Mouse (Mus musculus) retina, postnatal 7 days (tissue): ENCODE data around the gene AB124611.
"Not testable (repeated sequence)": the region's sequence is repeated elsewhere in the genome, so short reads cannot be mapped to it uniquely, and the experiment has no call there.

Experiments
- DNase-seq: peaks from one replicate; pipeline ENCODE4 v3.0.0-alpha.2; 2012; ENCODE audit warnings: low read depth, low spot score

The AB124611 gene

DNA sequence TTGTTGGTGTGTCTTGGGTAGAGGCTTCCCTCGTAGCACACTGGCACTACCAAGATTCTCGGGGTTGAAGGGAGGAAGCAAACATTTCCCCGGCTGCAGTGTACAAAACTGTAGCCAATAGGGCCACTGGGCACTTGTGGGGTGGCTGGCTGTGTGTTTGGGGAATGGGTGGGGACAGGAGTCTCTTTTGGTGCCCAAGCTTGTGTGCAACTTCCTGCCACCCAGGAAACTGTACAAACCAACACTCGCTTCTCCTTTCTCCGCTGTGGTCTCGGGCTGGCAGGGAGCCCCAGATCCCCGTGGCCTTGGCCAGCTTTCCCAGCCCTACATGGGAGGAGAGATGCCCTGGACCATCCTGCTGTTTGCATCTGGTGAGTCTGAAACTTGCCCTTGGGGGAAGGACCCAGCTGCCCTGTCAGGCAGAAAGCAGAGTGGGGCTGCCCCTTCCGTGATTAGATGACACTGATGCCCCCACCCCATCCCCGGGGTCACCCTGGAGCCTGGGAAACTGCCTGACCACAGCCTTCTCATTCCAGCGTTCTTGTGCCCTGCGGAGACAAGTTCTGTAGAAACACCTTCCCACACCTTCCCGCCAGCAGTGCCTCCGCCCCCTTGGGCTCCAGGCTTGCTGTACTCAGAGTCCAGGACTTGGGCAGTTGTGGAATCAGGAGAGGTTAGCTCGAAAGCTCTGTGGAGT lies at the start of gene AB124611:
Gene AB124611, plus strand, starts transcription at position 240 of the 697 bp plus-strand sequence.
- DNase-seq: no peak

DNA sequence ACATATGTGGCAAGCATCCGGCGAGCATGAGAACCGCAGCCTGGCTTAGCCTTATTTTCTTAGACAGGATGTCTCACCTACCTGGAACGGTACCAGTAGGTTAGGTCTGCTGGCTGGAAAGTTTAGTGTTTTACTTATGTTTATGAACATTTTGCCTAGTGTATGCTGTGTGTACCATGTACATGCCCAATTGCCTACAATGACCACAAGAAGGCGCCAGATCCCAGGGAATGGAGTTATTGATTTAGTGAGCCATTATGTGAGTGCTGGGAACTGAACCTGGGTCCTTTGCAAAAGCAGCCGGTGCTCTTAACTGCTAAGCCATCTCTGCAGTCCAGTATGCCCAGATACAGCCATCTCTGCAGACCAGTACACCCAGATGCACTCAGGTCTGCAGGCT lies 48.3 kb upstream of the AB124611 start:
- DNase-seq: no peak

DNA sequence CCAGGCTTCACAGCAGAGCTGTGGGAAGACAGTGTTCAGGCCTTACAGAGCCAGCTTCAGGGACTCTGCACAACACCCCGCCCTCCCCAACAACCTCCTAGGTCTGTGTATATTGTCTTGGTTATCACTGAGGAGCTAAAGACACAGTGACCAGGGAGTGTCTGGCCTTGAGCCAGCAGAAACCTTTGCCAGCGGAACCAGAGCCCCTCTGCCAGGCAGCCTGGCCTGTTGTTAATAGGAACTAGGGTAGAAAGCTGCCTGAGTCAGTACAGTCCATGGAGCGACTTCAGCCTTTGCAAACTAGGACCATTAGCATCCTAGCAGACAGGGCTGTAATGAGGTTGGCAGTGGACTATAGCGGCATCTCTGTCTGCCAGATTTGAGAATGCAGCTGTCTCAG lies 41.9 kb upstream of the AB124611 start:
- no peak for DNase-seq

DNA sequence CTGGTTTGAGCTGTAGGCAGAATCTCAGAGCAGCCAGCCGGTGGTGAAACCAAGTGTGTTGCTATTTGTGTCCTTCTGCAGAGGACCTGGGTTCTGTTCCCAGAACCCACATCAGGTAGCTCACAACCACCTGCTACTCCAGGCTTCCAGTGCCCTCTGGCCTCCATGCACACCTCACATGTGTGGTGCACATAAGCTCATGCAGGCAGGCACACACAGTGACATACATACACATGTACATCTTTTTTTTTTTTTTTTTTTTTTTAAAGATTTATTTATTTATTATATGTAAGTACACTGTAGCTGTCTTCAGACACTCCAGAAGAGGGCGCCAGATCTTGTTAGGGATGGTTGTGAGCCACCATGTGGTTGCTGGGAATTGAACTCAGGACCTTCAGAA lies 37.7 kb upstream of the AB124611 start:
- not testable (repeated sequence) for DNase-seq

DNA sequence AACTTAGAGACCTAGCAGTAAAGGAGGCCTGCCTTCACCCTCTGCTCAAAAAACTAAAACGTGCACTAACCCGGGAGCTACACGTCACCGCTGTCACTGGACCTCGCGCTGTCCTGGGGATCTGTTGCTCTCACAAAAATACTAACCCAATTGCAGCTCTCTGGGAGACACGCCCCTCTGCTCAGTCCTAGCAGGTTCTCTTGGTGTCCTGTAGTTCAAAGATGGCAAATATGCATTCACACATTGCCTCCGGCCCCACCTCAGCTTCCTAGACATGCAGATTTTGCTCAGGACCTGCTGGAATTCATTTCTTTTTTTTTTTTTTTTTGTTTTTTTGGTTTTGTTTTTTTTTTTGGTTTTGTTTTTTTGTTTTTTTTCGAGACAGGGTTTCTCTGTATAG lies 35.3 kb upstream of the AB124611 start:
- no peak for DNase-seq

DNA sequence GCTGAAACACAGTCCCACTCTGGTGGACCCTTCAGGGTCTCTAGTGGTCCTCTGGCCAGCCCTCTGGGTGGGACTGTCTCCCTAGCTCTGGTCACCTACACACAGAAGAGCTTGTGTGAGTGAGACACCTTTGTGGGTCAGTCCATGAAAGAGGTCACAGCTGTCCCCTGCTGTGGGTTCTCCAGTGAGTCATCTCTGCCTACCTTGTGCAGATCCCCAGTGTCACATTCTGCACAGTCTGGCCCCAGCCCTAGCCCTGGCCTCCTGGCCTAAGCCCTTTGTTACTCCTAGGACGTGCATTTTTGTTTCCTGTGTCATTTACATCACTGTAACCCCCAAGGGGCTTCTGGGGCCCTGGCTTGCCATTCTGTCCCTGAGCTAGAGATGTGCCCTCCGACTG lies 32.1 kb upstream of the AB124611 start:
- DNase-seq: no peak

DNA sequence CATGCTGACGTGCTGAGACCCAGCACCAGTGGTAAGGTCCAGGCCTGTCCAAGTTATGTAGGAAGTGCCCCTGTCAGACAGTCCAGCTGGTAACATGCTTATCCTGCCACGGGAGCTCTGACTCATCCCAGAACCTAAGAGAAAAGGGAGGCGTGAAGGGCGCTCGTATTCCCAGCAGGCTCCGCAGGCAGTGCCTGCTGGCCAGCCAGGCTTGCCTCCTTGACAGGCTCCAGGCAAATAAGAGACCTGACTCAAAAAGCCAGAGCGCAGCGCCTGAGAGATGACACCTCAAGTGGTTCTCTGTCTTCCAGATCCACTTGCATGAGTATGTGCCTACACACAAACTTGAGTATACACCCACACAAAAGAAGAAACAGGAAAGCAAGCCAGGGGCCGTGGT lies 31.2 kb upstream of the AB124611 start:
- no peak for DNase-seq

DNA sequence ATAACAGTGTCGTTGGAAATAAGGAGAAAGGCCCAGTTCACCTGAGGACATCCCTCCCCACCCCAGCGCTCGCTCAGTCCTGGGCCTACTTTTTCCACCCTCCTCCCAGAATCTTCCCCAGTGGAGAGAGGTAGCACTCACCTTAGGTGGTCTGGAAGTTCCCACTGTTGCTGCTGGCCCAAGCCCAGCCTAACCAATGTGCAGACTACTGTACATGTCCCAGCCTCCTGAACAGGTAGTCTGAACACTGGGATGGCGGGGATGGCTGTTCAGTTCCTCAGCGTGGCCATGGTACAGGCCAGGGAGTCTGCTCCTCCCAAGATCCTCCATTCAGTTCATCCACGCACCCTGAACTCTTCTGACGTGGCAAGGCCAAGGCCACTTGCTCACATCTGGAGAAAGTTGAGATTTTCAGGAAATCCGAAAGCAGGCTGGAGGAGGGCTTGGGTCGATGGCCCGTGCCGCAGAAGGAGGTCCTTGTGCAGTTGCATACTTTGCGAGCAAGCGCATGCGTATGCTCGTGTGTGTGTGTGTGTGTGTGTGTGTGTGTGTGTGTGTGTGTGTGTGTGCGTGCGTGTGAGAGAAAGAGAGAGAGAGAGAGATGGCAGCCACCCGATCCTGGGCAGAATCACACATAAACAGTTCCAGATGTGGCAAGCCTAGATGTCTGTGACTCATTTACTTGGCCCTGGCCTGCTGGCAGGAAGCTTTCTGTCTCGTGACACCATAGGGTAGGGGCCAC lies 29.5 kb upstream of the AB124611 start:
- no peak for DNase-seq

DNA sequence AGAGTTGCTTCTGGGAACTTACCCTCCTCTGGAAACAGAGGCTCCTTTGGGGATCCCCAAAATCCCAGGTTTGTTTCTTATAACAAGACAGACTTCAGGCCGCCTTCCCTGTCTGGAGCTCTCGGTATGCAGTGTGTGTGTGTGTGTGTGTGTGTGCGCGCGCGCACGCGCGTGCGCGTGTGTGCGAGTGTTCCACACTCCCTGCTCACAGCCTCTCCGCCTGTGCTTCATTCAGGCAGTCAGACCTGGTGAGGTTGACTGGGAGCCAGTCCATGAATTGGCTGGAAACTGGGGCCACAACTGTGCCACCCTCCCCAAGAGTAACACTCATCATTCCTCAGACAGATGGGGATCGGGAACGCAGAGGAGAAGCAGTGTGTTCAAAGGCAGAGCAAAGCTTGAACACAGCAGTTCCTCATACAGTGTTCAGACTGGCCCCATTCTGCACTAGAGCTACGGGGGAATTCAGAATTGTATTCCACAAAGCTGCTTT lies 28.9 kb upstream of the AB124611 start:
- DNase-seq: no peak

DNA sequence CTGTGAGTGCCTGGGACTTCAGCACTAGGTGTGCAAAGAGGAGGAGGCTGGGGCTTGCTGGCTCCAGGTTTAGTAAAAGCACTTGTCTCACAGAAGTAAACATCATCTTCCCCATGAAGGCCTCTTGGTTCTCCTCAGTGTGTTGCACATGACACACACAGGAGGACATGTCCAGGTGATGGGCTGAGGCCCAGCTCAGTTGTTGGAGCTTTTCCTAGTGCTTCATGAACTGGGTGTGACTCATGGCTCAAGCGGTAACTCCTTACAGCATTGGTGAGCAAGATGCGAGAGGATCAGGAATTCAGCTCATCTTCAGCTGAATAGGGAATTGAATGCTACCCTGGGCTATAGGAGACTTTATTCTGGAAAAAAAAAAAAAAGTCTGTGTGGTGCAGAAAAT lies 28.3 kb upstream of the AB124611 start:
- DNase-seq: no peak

DNA sequence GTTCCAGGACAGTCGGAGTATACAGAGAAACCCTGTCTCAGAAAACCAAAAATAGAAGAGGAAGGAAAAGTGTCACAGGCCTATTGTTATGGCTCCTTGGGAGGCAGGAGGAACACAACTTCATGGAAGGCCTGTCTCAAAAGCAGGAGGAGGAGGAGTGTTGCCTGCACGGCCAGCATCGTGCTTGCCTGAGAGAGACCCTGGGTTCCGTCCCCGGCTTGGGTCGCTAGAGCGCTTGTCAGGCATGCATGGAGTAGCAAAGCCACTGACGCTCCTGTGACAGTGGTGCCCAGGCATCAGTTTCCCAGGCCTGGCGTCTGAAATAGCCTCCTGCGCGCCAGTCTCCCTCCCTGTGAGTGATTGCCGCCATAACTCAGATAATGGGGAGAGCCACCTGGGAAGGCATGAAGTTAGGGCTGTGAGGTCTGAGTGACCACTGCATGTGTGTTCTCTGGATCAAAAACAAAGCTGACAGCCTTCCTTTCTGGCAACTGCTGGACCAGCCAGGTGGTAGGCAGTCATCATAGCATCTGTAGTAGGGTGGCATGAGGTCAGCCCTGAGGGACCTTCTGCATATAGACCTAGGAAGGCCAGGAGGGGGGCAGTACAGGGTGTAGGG lies 27.6 kb upstream of the AB124611 start:
- DNase-seq: no peak

DNA sequence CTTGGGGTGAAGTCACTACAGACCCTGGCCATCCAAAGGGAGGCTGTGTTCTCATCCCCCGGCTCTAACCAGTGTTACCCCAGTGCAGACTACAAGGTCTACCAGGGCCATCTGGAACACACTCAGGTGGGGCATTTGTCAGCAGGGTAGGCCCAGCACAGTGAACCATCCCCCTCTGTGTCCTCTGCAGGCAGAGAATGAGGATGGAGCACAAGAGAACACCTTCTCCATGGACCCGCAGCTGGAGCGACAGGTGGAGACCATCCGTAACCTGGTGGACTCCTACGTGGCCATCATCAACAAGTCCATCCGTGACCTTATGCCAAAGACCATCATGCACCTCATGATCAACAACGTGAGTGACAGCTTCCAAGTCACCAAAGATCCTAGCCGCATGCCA lies 22.6 kb upstream of the AB124611 start:
- no peak for DNase-seq

DNA sequence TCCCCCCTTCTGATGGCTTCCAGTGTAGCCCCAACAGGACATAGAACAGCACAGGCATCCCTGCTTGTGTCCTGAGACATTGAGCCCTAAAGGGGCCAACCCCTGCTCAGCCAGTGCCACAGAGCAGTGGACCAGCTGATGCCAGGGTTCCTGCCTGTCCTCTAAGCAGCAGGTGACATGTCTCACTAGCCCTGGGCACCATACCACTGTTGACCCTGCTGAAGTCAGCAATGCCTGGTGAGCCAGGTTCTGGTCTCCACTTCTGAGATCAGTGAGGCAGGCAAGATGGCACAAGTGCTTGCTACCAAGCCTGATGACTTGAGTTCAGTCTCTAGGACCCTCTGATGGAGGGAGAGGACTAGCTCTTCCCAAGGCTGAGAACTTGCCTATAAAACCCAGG lies 20.2 kb upstream of the AB124611 start:
- no peak for DNase-seq

DNA sequence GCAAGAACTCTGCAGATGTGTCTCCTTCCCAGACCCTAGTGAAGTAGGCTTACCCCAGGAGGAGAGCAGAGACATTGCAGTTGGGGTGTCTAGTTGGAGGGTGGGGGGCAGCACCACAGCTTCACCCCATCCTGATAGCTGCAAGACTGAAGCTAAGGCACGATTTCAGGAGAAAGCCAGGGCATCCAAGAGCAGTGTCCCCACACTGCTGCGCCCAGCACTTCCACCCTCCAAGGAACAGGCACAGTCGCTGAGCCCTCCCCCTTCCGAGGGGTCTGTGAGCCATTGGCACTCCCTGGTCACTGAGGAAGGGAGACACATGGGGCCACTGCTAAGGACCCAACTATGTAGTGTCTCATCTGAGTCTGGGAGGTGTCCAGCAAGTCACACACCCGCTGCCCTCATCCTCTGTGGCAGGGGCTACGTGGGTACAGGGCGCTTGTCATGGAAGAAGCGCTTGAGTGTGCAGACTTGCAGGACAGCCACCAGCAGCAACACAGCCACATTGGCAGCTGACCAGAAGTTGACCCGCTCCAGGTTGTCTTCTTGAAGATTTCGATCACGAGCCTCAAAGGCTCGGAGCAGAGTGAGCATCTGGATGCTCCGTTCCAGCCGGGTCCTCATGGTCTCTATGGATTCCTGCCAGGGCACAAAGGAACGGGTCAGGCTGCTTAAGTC lies 18.1 kb upstream of the AB124611 start:
- DNase-seq: no peak

DNA sequence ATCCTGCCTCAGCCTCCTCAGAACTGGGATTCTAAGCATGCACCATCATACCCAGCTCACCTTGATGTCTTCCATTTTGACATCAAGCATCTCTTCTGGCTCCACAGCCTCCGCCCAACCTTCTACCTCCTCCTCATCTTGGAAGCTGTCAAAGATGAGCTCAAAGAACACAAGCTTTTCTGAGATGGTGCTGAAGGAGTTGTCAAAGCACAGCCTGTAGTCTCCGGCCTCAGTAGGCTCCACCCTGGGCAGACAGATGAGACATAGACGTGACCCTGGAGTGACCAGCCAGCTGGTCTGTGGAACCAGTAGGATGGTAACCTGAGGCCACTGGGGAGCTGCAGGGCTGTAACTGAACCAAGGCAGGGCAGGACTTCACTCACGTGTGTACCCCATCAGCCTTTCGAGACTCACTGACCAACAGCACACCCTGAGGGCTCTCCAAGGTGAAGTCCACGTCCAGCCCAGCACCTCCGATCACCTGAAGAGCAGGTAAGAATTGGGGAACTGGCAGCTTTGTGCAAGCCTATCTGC lies 17.0 kb upstream of the AB124611 start:
- no peak for DNase-seq

DNA sequence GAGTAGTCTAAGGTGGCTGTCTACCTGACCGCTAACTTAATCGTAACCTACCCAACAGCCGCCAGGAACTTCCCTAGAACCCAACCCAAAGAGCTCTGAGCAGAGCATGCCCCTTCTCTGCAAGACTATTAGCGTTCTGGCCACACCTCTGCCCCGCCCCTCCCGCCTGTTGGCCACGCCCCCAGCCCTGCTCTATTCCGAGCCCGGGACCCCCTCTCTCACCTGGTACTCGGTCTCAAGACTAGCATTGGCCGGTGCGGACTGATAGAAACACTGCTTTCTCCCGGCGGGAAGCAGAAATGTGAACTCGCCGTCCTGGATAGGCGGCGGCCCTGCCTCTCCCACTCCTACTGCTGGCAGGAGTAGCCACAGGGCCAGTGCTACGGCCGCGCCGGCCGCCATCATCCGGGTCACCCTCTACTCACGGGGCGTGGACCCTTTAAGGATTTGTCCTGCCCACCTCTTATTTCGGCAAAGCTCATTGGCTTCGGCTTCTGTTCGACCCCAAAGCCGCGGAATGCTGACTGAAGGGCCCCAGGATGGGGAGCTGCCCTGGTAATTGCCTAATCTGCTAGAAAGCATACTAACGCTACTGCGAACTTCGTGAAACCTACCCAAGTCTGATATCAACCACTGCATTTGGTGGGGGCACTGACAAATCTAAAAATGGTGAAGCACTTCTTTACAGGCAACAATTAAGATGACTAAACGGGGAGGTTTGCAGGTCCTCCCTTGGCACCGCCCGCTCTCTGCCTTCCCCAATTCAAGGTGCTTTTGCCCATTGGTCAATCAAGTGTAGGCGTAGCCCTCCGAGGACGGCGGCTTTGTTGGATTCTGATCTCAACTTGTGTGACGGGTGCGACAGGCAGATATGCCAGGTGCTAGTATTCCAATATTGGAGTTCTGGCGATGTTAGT lies 15.9 kb upstream of the AB124611 start, which contains the start of gene Tmed1:
Gene Tmed1, minus strand, starts transcription at position 481 of the 917 bp plus-strand sequence.
- DNase-seq: peak; percentile 90

DNA sequence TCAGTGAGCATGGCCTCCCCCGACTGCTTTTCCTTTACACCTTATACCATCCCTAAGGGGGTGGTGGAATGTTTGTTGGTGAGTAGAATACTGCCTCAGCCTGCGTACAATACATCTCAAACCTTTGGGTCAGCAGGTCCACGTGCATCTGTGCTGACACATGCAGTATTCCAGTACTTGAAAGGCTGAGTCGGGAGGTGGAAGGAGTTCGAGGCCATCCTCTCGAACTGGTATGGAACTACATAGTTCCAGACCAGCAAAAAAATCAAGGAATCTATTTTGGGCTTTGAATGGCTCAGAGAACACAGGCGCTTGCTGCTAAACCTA lies 15.3 kb upstream of the AB124611 start:
- DNase-seq: no peak

DNA sequence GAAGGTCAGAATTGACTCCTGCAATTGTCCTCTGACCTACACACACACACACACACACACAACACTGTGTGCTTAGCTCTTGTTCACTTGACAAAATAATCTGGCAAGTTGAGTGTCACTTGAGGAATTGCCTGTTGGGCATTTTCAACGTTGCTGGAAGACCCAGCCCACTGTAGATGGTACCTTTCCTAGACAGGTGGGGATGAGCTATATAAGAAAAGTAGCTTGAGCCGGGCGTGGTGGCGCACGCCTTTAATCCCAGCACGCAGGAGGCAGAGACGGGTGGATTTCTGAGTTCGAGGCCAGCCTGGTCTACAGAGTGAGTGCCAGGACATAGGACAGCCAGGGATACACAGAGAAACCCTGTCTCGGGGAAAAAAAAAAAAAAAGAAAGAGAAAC lies 14.9 kb upstream of the AB124611 start:
- no peak for DNase-seq

DNA sequence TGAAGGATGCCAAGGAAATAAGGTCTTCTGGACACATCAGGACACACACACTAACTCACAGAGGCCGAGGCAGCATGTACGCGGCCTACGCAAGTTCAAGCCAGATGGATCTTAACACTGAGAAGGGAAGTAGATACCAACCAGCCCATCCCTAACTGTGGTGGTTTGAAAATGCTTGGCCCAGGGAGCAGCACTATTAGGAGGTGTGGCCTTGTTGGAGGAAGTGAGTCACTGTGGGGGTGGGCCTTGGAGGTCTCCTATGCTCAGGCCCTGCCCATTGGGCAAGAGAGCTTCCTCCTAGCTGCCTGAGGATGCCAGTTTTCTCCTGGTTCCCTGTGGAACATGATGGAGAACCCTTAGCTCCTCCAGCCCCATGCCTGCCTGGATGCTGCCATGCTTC lies 12.5 kb upstream of the AB124611 start:
- no peak for DNase-seq

DNA sequence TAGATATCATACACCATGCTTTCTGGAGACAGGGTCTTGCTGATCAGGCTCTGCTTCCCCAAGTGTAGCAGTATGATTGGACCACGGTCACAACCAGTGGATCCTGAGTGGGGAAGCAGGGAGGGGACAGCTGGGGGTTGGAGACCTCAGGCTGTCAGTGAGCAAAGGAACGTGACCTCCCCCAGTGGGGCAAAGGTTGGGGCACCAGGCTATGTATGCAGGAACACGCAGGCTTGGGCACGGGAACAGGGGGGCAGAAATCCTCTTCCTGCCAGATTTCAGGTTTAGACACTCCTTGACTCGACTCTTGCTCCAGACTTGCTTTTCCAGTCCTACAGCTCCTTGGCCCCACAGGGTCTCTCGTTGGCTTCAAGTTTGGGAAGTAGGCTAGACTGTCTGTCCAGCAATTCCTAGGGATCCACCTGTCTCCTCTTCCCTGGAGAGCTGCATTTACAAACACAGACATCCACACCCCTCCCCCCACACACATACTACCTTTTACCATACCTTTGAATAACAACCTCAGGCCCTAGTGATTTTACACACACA lies 8.0 kb upstream of the AB124611 start:
- DNase-seq: no peak

DNA sequence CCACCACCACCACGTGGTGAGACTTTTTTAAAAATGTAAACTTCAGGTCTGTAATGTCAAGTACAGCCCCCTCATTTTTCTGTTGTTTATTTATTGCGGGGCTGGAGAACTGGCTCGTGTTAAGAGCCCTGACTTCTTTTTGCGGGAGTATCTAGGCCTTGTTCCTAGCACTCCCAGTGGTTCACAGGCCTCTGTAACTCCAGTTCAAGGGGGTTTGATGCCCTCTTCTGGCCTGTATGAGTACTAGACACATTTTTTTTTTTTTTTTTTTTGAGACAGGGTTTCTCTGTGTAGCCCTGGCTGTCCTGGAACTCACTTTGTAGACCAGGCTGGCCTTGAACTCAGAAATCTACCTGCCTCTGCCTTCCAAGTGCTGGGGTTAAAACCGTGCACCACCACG lies 7.3 kb upstream of the AB124611 start:
- DNase-seq: not testable (repeated sequence)
